Mouse (Mus musculus): ENCODE results near the gene Rps25. TPM values are rescaled to one million over a fixed set of nuclear protein-coding genes. Genes with fewer than 3 reads are reported as not detected.
"Not testable (repeated sequence)": the region's sequence is repeated elsewhere in the genome, so short reads cannot be mapped to it uniquely, and the experiment has no call there.

Rps25 gene
- polyA plus RNA-seq, 1 experiment from 2014 or later, result 1,114 TPM

DNA sequence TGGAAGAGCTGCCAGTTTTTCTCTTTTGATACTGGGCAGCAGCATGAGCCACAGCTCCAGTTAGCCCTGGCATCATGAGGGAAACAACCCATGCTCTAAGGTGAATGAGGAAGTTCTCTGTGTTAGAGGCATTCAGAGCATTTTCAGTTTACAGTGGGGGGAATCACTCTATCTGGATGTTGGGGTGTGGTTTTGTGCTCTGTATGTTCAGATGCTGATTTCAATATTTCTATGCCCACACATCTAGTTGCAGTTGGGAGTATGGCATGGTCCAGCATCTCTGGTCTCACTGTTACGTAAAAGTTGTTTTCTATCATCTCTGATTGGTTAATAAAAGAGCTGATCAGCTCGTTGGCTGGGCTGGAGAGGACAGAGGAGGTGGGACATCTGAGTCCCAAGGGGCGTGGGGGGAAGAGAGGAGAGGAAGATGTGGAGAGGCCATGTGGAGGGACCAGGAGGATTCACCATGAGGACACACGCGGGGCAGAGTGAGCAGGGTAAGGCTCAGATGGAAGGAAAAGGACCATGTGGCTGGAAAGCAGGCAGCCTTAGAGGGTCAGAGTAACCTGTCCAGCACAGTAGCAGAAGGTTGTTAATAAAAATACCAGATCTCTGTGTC, 13.4 kb downstream of the Rps25 start:
- WGBS, result 71% methylated on average over 5 of the region's 5 CpGs
- Histone ChIP-seq H3K4me3 (no peak overlapping the region), H3K27ac (no peak overlapping the region), H3K4me1 (replicated peaks) (peaks cover 12% of the 10 kb centered on the region), H3K9me3 (replicated peaks) (no peaks in the 10 kb centered on the region), H3K36me3 (peaks cover 4% of the 10 kb centered on the region), H3K27me3 (no peaks in the 10 kb centered on the region), H3K9ac (no peak overlapping the region), H3K4me2 (no peak overlapping the region)
- ATAC-seq (replicated peaks; ENCODE audit: insufficient number of reproducible peaks, insufficient read depth, low FRiP score, low read depth), result no peak

DNA sequence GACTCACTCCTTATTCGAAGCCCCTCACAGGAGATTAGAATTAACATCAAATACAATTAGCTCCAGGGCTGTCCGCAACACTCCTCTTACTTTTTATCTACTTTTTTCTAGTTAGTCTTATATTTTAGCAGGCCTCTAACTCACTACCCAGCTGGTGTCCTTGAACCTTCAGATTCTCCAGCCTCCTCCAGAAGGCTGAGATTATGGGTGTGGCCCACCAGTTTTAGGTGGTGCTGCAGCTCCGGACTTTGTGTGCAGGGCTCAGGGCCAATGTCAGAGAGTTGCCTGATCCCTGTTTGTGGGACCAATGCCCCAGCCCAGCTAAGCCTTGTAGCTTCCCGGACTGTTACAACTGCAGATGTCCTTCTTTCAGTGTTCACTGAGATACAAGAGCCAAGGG, 16.6 kb downstream of the Rps25 start:
- Histone ChIP-seq H3K9ac (no peak overlapping the region), H3K27me3 (no peaks in the 10 kb centered on the region), H3K4me3 (no peak overlapping the region), H3K27ac (no peak overlapping the region), H3K4me2 (no peak overlapping the region), H3K36me3 (no peaks in the 10 kb centered on the region), H3K9me3 (replicated peaks) (no peaks in the 10 kb centered on the region), H3K4me1 (replicated peaks) (no peaks in the 10 kb centered on the region)
- 81% methylated on average over 4 of the region's 4 CpGs for WGBS
- no peak for ATAC-seq (replicated peaks; ENCODE audit: insufficient number of reproducible peaks, insufficient read depth, low FRiP score, low read depth)

DNA sequence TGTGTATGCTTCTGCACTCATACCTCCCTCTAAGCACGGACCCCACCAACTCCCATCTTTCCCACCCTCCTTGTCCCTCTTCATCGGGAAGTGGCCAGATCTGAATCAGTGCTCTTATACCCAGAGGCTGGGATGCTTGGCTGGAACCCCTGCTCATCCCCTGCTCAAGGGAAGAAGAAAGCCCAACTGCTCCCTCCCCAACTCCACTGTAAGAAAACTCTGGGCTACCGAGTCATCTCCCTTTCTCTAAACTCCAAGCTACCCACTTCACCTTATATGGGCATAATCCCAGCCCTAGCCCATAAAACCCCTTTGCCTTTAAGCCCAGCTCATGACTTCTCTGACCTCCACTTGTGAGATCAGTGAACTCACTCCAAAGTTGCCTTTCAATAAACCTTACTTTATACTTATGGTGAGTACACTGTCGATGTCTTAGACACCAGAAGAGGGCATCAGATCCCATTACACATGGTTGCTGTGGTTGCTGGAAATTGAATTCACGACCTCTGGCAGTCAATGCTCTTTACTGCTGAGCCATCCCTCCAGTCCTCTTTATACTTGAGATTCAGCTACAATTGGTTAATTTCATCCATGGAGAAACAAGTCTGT, 25.7 kb downstream of the Rps25 start:
- no peaks in the 10 kb centered on the region for H3K4me1 ChIP-seq (replicated peaks)
- no peaks in the 10 kb centered on the region for H3K27me3 ChIP-seq
- no peak overlapping the region for H3K9ac ChIP-seq
- H3K9me3 ChIP-seq (replicated peaks), result no peaks in the 10 kb centered on the region
- 51% methylated on average over 5 of the region's 5 CpGs for WGBS
- no peak overlapping the region for H3K4me2 ChIP-seq
- no peaks in the 10 kb centered on the region for H3K36me3 ChIP-seq
- no peak for ATAC-seq (replicated peaks; ENCODE audit: insufficient number of reproducible peaks, insufficient read depth, low FRiP score, low read depth)
- H3K4me3 ChIP-seq, result no peak overlapping the region
- H3K27ac ChIP-seq, result no peak overlapping the region

DNA sequence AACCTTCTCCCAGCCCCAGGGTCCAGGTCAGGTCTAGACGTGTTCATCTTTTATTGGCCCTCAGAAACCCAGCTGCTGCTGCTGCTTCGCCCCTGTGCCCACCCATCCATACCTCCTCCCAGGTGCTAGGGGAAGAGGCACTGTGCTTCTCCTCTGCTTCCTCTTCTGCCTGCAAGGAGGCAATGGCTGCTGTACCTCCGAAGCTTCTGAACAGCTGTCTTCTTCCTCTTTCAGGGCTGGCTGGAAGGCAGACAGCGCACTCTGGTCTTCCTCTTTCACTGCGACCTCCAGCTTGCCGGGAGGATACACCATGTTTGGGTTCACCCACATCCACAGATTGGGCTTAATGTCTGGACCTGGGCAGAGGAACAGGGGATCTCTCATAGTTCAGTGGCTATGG, 28.8 kb downstream of the Rps25 start:
- 72% methylated on average over 6 of the region's 6 CpGs for WGBS
- H3K4me3 ChIP-seq, result no peak overlapping the region
- no peaks in the 10 kb centered on the region for H3K27me3 ChIP-seq
- H3K27ac ChIP-seq, result no peak overlapping the region
- H3K36me3 ChIP-seq, result no peaks in the 10 kb centered on the region
- ATAC-seq (replicated peaks; ENCODE audit: insufficient number of reproducible peaks, insufficient read depth, low FRiP score, low read depth), result no peak
- no peak overlapping the region for H3K4me2 ChIP-seq
- H3K9ac ChIP-seq, result no peak overlapping the region
- H3K4me1 ChIP-seq (replicated peaks), result no peaks in the 10 kb centered on the region
- H3K9me3 ChIP-seq (replicated peaks), result no peaks in the 10 kb centered on the region

DNA sequence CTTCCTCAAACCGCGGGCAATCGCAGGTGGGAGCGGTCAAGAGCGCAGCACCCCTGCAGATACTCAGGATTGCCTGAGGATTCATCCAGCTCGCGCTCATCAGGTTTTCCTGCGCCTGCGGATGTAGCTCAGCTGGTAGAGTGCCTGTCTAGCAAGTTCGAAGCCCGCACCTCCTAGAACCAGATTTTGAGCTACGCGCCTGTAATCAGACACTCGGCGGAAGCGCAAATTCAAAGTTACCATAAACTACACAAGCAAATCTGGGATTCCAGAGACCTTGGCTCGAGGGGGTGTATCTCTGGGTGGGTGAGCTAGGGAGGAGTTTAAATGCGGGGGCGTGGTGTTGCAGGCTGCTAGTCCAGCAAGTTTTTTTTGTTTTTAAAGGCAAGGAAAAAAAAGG, 34.0 kb downstream of the Rps25 start, which contains the start of gene Foxr1:
TSS of gene Foxr1 (minus strand) at position 176 of the 400 bp plus-strand sequence.
- Histone ChIP-seq H3K4me1 (replicated peaks) (no peaks in the 10 kb centered on the region), H3K4me3 (no peak within 1 kb of the TSS), H3K27ac (no peak within 1 kb of the TSS), H3K4me2 (no peak within 1 kb of the TSS), H3K36me3 (no peaks in the 10 kb centered on the region), H3K9me3 (replicated peaks) (no peaks in the 10 kb centered on the region), H3K9ac (no peak within 1 kb of the TSS), H3K27me3 (no peaks in the 10 kb centered on the region)
- 57% methylated on average over 19 of the region's 19 CpGs for WGBS
- ATAC-seq (replicated peaks; ENCODE audit: insufficient number of reproducible peaks, insufficient read depth, low FRiP score, low read depth), result no peak

DNA sequence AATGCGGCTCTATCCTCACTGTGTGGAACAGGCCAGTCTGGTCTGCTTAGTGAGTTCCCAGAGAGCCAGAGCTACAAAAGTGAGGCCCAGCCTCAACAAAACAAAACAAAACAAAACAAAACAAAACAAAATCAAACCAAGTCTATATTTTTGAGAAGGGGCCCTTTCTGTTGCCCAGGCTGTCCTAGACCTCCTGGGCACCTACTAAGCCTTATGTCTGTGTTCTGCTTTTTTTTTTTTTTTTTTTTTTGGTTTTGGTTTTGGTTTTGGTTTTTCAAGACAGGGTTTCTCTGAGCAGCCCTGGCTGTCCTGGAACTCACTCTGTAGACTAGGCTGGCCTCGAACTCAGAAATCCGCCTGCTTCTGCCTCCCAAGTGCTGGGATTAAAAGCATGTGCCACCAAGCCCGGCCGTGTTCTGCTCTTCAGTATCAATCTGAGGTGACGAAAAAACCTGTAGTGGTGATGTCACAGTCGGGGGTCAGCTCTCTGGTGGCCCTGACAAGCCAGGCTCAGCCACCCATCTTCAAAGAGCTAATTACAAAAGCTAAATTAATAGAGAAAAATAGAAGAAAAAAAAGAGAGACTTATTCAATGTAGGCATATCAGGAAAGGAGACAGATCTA, 37.6 kb downstream of the Rps25 start:
- not testable (repeated sequence) for H3K9me3 ChIP-seq (replicated peaks); H3K27me3 ChIP-seq; H3K4me2 ChIP-seq; H3K4me1 ChIP-seq (replicated peaks); H3K27ac ChIP-seq; H3K9ac ChIP-seq; ATAC-seq (replicated peaks; ENCODE audit: insufficient number of reproducible peaks, insufficient read depth, low FRiP score, low read depth); H3K36me3 ChIP-seq; H3K4me3 ChIP-seq
- 72% methylated on average over 7 of the region's 7 CpGs for WGBS

DNA sequence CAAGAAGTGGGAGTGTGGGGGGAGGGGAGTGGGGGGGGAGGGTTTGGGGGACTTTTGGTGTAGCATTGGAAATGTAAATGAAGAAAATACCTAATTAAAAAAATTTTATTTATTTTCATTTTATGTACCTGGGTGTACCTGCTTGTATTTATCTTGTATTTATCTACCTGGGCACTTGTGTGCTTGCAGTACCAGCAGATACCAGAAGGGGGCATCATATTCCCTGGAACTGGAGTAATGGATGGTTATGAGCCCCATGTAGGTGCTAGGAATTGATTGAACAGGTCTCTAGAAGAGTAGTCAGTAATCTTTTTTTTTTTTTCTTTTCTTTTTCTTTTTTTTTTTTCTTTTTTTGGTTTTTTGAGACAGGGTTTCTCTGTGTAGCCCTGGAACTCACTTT, 43.4 kb downstream of the Rps25 start:
- Histone ChIP-seq H3K4me3 (no peak overlapping the region), H3K9ac (no peak overlapping the region), H3K4me1 (replicated peaks) (peaks cover 9% of the 10 kb centered on the region; the same call in 1 of the 2 replicates), H3K4me2 (no peak overlapping the region), H3K36me3 (no peaks in the 10 kb centered on the region), H3K27ac (no peak overlapping the region), H3K27me3 (peaks cover 26% of the 10 kb centered on the region), H3K9me3 (replicated peaks) (no peaks in the 10 kb centered on the region)
- no peak for ATAC-seq (replicated peaks; ENCODE audit: insufficient number of reproducible peaks, insufficient read depth, low FRiP score, low read depth)

DNA sequence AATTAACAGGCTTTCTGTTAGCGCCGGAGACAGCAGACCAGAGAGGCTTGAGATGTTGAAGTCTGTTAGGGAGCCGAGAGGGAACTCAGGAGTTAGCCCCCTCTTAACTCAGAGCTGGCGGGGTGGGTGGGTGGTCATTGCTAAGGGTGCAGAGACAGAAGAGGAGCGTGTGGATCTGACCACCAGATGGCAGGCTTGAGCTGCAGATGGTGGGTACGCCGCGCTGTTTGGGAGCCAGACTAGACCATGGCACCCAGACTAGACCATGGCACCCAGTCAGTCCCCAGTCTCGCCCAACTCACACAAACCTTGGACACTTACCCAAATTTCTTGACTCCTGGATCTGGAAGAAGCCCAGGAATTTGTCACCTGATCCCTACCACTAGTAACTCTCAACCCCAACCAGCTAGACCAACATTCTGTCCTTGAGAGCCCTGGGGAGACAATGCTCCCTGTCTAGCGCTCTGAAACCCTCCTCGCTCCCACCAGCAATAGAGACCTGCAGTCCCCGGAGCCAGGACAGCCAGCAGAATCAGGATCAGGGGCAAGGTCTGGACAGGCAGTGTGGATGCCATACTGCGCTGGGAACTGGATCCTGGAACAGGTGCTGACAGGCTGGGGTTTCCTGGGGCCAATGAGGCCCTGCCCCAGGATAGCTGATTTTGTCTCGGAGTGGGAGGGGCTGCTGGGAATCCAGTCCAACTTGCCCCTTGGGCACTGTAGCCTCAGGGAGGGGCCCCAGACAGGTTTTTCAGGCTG, 47.4 kb downstream of the Rps25 start:
- H3K4me2 ChIP-seq, result 0 out of 2 replicates have a peak overlapping the region, but pooled peaks have one; percentile 8
- peak; percentile 76; the same call in 1 of the 2 replicates for ATAC-seq (replicated peaks; ENCODE audit: insufficient number of reproducible peaks, insufficient read depth, low FRiP score, low read depth)

DNA sequence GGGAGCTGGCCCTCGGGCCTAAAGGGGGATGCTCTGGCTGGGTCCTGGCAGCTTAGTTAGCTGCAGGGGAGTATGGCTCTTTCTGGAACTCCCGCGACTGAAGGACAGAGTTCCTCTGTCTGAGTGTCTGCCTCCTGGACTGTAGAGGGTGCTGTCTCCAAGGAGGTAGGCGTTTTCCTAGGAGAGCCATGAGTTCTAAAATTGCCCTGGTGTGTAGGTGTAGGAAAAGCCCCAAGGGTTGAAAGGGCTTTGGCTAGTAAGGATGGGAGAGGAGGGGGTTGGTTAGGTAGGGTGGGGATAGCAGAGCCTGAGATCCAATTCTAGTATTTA, 47.9 kb downstream of the Rps25 start, which contains the start of gene Upk2:
TSS of gene Upk2 (minus strand) at position 86 of the 330 bp plus-strand sequence.
- Histone ChIP-seq H3K4me3 (no peak within 1 kb of the TSS), H3K9me3 (replicated peaks) (no peaks in the 10 kb centered on the region), H3K36me3 (no peaks in the 10 kb centered on the region), H3K9ac (no peak within 1 kb of the TSS), H3K4me2 (0 out of 2 replicates have a peak within 1 kb of the TSS, but pooled peaks have one; percentile 8), H3K27me3 (peaks cover 46% of the 10 kb centered on the region), H3K4me1 (replicated peaks) (peaks cover 9% of the 10 kb centered on the region; the same call in 1 of the 2 replicates), H3K27ac (no peak within 1 kb of the TSS)
- ATAC-seq (replicated peaks; ENCODE audit: insufficient number of reproducible peaks, insufficient read depth, low FRiP score, low read depth), result no peak
- 30% methylated on average over 4 of the region's 4 CpGs for WGBS

More for the DNA sequence above, 47.4 kb downstream of the Rps25 start:
- H3K4me3 ChIP-seq, result no peak overlapping the region
- no peak overlapping the region for H3K9ac ChIP-seq
- 7% methylated on average over 14 of the region's 14 CpGs for WGBS
- H3K36me3 ChIP-seq, result no peaks in the 10 kb centered on the region
- peaks cover 46% of the 10 kb centered on the region for H3K27me3 ChIP-seq
- H3K4me1 ChIP-seq (replicated peaks), result peaks cover 9% of the 10 kb centered on the region; the same call in 1 of the 2 replicates
- H3K27ac ChIP-seq, result no peak overlapping the region
- no peaks in the 10 kb centered on the region for H3K9me3 ChIP-seq (replicated peaks)

DNA sequence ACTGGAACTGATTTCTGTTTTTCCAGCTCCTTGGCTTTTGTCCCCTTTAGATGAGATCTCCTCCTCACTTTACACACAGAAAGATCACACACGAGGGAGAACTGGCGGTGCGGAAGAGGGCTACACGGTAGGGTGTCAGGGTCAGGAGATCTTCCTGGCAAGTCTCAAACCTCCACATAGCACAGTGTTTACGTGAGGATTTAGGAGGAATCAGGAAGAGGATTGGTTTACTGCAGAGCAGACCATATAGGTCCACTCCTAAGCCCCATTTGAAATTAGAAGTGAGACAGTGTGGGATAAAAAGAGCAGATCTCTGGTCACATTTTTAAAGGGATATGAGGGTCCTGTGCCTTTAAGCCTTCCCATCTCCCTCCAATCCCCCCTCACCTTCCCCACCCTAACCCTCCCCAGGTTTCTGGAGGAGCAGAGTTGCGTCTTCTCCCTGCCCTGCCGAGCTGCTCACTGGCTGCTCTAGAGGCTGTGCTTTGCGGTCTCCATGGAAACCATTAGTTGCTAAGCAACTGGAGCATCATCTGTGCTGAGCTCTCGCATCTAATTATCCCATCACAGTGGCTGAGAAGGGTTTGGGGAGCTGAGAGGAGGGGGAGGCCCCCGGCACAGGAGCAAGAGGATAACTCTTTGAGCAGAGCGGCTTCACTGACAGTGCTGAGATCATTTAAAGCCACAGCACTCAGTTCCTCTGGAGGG, 50.2 kb downstream of the Rps25 start:
- Histone ChIP-seq H3K9ac (no peak overlapping the region), H3K4me3 (no peak overlapping the region), H3K4me1 (replicated peaks) (peaks cover 9% of the 10 kb centered on the region; the same call in 1 of the 2 replicates), H3K36me3 (no peaks in the 10 kb centered on the region), H3K27ac (no peak overlapping the region), H3K9me3 (replicated peaks) (no peaks in the 10 kb centered on the region), H3K27me3 (peaks cover 46% of the 10 kb centered on the region), H3K4me2 (no peak overlapping the region)
- ATAC-seq (replicated peaks; ENCODE audit: insufficient number of reproducible peaks, insufficient read depth, low FRiP score, low read depth), result no peak; the same call in 1 of the 2 replicates
- WGBS, result 11% methylated on average over 11 of the region's 11 CpGs

Measured in heart, embryonic 15.5 days (tissue).